Comparison of ENCODE assay signal across 9 mouse cellular contexts in the genomic region with DNA sequence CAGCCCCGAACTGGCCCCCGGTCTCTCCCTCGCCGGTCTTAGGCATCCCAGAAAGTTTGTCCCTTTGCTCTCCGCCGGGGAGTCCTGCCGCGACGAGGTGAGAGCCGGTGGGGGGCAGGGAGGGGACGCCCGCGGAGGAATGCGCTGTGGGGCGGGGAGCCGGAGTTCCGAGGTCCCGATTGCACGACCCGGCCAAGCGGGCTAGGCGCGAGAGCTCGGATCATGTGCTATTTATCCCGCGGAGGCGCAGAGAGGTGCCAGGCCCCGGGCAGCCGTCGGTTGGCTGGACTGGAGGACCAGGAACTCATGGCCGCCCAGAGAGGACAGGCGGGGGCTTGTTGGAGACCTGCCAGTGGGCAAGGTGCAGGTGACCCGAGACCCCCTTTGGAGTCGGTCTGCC. TPM values are rescaled to one million over a fixed set of nuclear protein-coding genes. Genes with fewer than 3 reads are reported as not detected.
A peak's percentile ranks its signal among the peaks of the same experiment; 100 is the strongest.
DNase-seq lines count a peak whose midpoint lies in the region; ATAC-seq and TF ChIP-seq lines count a peak whose summit lies in the region.
"Had no signal": no experiment of that assay in that cellular context is flagged by ENCODE, and none has a peak within 500 bp of the region (broad histone marks: within the 10 kb centered on the region; RNA-seq: fewer than 3 reads in every experiment).

No protein-coding gene starts in this region.

- no peak for TF ChIP-seq POLR2A in brain, embryonic 14.5 days (IDR thresholded peaks at IDR 0.05; ENCODE audit: borderline replicate concordance, extremely low read depth, insufficient read depth, insufficient read length, poor library complexity, severe bottlenecking)

- ATAC-seq in forebrain, embryonic 13.5 days: peak; percentile 19; the same call in 1 of the 2 replicates
- peak; percentile 67 for ATAC-seq in heart, postnatal 0 days (ENCODE audit: insufficient read depth, low read depth)
- peak; percentile 33 for ATAC-seq in lung, embryonic 15.5 days (ENCODE audit: borderline replicate concordance, extremely low read depth, low FRiP score, low TSS enrichment)

- peak; percentile 34 to 36 for DNase-seq in CD8-positive naive resting alpha-beta T cell, adult 2 months (ENCODE audit: low read depth in 2 of 2, low spot score in 2 of 2)
- DNase-seq in brain, embryonic 14.5 days (ENCODE audit: low read depth): peak; percentile 37
- peak; percentile 70 for DNase-seq in heart, postnatal 0 days (ENCODE audit: low spot score)
- DNase-seq in kidney, postnatal 36 days: peak; percentile 87 to 90
- DNase-seq in ovary, adult 18-20 months (ENCODE audit: low spot score): peak; percentile 61
- peak; percentile 49 for DNase-seq in thymus, postnatal 0 days (ENCODE audit: low spot score)

- no peak for TF ChIP-seq CTCF in brain, embryonic 14.5 days (IDR thresholded peaks at IDR 0.05; ENCODE audit: borderline replicate concordance, extremely low read depth, insufficient read depth, insufficient read length)
- no peak for TF ChIP-seq CTCF in heart, postnatal 0 days (IDR thresholded peaks at IDR 0.05; ENCODE audit: low read depth)

- TF ChIP-seq EP300 in heart, postnatal 0 days (IDR thresholded peaks at IDR 0.05; ENCODE audit: low read depth): no peak; the same call in 1 of the 2 replicates

- peak overlapping the region; percentile 93 for H3K4me3 ChIP-seq in forebrain, embryonic 13.5 days
- peak overlapping the region; percentile 92 for H3K4me3 ChIP-seq in heart, postnatal 0 days (ENCODE audit: low read depth, low read length)
- H3K4me3 ChIP-seq in lung, embryonic 15.5 days: peak overlapping the region; percentile 99

- no peaks in the 10 kb centered on the region for H3K27me3 ChIP-seq in forebrain, embryonic 13.5 days
- H3K27me3 ChIP-seq in heart, postnatal 0 days (ENCODE audit: control insufficient read depth, insufficient read depth, low read length): no peaks in the 10 kb centered on the region
- H3K27me3 ChIP-seq in lung, embryonic 15.5 days: no peaks in the 10 kb centered on the region

- whole genome bisulfite sequencing in forebrain, embryonic 13.5 days: 1% methylated on average over 34 of the region's 34 CpGs
- WGBS in heart, postnatal 0 days: under 1% methylated on average over 33 of the region's 34 CpGs
- under 1% methylated on average over 31 of the region's 34 CpGs for WGBS in lung, embryonic 15.5 days

- H3K27ac ChIP-seq in forebrain, embryonic 13.5 days: peak overlapping the region; percentile 69
- peak overlapping the region; percentile 97 for H3K27ac ChIP-seq in heart, postnatal 0 days (ENCODE audit: low read depth)
- peak overlapping the region; percentile 98 for H3K27ac ChIP-seq in lung, embryonic 15.5 days

- H3K9me3 ChIP-seq in forebrain, embryonic 13.5 days (replicated peaks): no peaks in the 10 kb centered on the region
- H3K9me3 ChIP-seq in heart, postnatal 0 days (replicated peaks; ENCODE audit: control insufficient read depth, low read length): no peaks in the 10 kb centered on the region
- no peaks in the 10 kb centered on the region for H3K9me3 ChIP-seq in lung, embryonic 15.5 days

- H3K36me3 ChIP-seq in forebrain, embryonic 13.5 days (ENCODE audit: poor library complexity, severe bottlenecking): peaks cover 25% of the 10 kb centered on the region
- H3K36me3 ChIP-seq in heart, postnatal 0 days (replicated peaks; ENCODE audit: control insufficient read depth, insufficient read depth, low read length): peaks cover 23% of the 10 kb centered on the region
- peaks cover 22% of the 10 kb centered on the region for H3K36me3 ChIP-seq in lung, embryonic 15.5 days

- H3K4me2 ChIP-seq in forebrain, embryonic 13.5 days: peak overlapping the region; percentile 91
- peak overlapping the region; percentile 87 for H3K4me2 ChIP-seq in heart, postnatal 0 days (ENCODE audit: low read depth, low read length)
- peak overlapping the region; percentile 89 for H3K4me2 ChIP-seq in lung, embryonic 15.5 days

- H3K9ac ChIP-seq in forebrain, embryonic 13.5 days: peak overlapping the region; percentile 90
- H3K9ac ChIP-seq in heart, postnatal 0 days (replicated peaks; ENCODE audit: low read depth, low read length): peak overlapping the region; percentile 92
- peak overlapping the region; percentile 94 for H3K9ac ChIP-seq in lung, embryonic 15.5 days

- peaks cover 22% of the 10 kb centered on the region for H3K4me1 ChIP-seq in forebrain, embryonic 13.5 days
- peaks cover 19% of the 10 kb centered on the region; the same call in 1 of the 2 replicates for H3K4me1 ChIP-seq in heart, postnatal 0 days (ENCODE audit: control insufficient read depth, insufficient read depth)
- H3K4me1 ChIP-seq in lung, embryonic 15.5 days: peaks cover 24% of the 10 kb centered on the region

RNA-seq across cellular contexts. Expression of gene Kif1c, which starts 0.3 kb away (rescaled TPM):
- polyA plus RNA-seq in brain, embryonic 14.5 days (2012; rRNA removed): 15.7 and 23.0 TPM in 2 replicates
- polyA plus RNA-seq in forebrain, embryonic 13.5 days (2015; fragmentation: Nextera tagmentation; extraction: Ambion mirVana): 1.3 and 1.5 TPM in 2 replicates
- 92.9 and 110 TPM in 2 replicates for total RNA-seq in heart, postnatal 0 days (2014; rRNA removed; ENCODE audit: low replicate concordance)
- 6.3 and 6.4 TPM in 2 replicates for polyA plus RNA-seq in heart, postnatal 0 days (2015; fragmentation: Nextera tagmentation; extraction: Ambion mirVana)
- 4.7 and 4.8 TPM in 2 replicates for polyA plus RNA-seq in lung, embryonic 15.5 days (2015; fragmentation: Nextera tagmentation; extraction: Ambion mirVana)
- polyA plus RNA-seq in thymus, postnatal 0 days (2015; fragmentation: Nextera tagmentation; extraction: Ambion mirVana): 1.2 and 1.4 TPM in 2 replicates

RNA-seq across cellular contexts. Expression of gene Inca1, which starts 0.7 kb away (rescaled TPM):
- 0.61 and 0.72 TPM in 2 replicates for polyA plus RNA-seq in brain, embryonic 14.5 days (2012; rRNA removed)
- 0.87 and 0.89 TPM in 2 replicates for polyA plus RNA-seq in forebrain, embryonic 13.5 days (2015; fragmentation: Nextera tagmentation; extraction: Ambion mirVana)
- 0.23 and 1.9 TPM in 2 replicates for total RNA-seq in heart, postnatal 0 days (2014; rRNA removed; ENCODE audit: low replicate concordance)
- 3.9 and 4.0 TPM in 2 replicates for polyA plus RNA-seq in heart, postnatal 0 days (2015; fragmentation: Nextera tagmentation; extraction: Ambion mirVana)
- 1.0 and 1.5 TPM in 2 replicates for polyA plus RNA-seq in lung, embryonic 15.5 days (2015; fragmentation: Nextera tagmentation; extraction: Ambion mirVana)
- polyA plus RNA-seq in thymus, postnatal 0 days (2015; fragmentation: Nextera tagmentation; extraction: Ambion mirVana): 0.75 and 0.94 TPM in 2 replicates
- total RNA-seq: common myeloid progenitor, adult 5-6 weeks had no signal

RNA-seq across cellular contexts. Expression of gene Camta2, which starts 12.7 kb away (rescaled TPM):
- 17.7 and 25.2 TPM in 2 replicates for polyA plus RNA-seq in brain, embryonic 14.5 days (2012; rRNA removed)
- polyA plus RNA-seq in forebrain, embryonic 13.5 days (2015; fragmentation: Nextera tagmentation; extraction: Ambion mirVana): 11.9 and 13.9 TPM in 2 replicates
- total RNA-seq in heart, postnatal 0 days (2014; rRNA removed; ENCODE audit: low replicate concordance): 8.7 and 9.5 TPM in 2 replicates
- 10.5 and 10.7 TPM in 2 replicates for polyA plus RNA-seq in heart, postnatal 0 days (2015; fragmentation: Nextera tagmentation; extraction: Ambion mirVana)
- 11.8 and 12.8 TPM in 2 replicates for polyA plus RNA-seq in lung, embryonic 15.5 days (2015; fragmentation: Nextera tagmentation; extraction: Ambion mirVana)
- polyA plus RNA-seq in thymus, postnatal 0 days (2015; fragmentation: Nextera tagmentation; extraction: Ambion mirVana): 6.2 and 6.9 TPM in 2 replicates

RNA-seq across cellular contexts. Expression of gene Spag7, which starts 31.4 kb away (rescaled TPM):
- 56.3 and 76.0 TPM in 2 replicates for polyA plus RNA-seq in brain, embryonic 14.5 days (2012; rRNA removed)
- polyA plus RNA-seq in forebrain, embryonic 13.5 days (2015; fragmentation: Nextera tagmentation; extraction: Ambion mirVana): 173 and 177 TPM in 2 replicates
- total RNA-seq in heart, postnatal 0 days (2014; rRNA removed; ENCODE audit: low replicate concordance): 42.0 and 53.9 TPM in 2 replicates
- polyA plus RNA-seq in heart, postnatal 0 days (2015; fragmentation: Nextera tagmentation; extraction: Ambion mirVana): 154 and 175 TPM in 2 replicates
- polyA plus RNA-seq in lung, embryonic 15.5 days (2015; fragmentation: Nextera tagmentation; extraction: Ambion mirVana): 170 TPM in 2 replicates
- 63.7 and 85.0 TPM in 2 replicates for polyA plus RNA-seq in thymus, postnatal 0 days (2015; fragmentation: Nextera tagmentation; extraction: Ambion mirVana)

RNA-seq across cellular contexts. Expression of gene Eno3, which starts 43.6 kb away (rescaled TPM):
- 23.0 and 24.1 TPM in 2 replicates for polyA plus RNA-seq in brain, embryonic 14.5 days (2012; rRNA removed)
- polyA plus RNA-seq in forebrain, embryonic 13.5 days (2015; fragmentation: Nextera tagmentation; extraction: Ambion mirVana): 7.1 and 7.4 TPM in 2 replicates
- total RNA-seq in heart, postnatal 0 days (2014; rRNA removed; ENCODE audit: low replicate concordance): 1,315 and 1,376 TPM in 2 replicates
- polyA plus RNA-seq in heart, postnatal 0 days (2015; fragmentation: Nextera tagmentation; extraction: Ambion mirVana): 1,204 and 1,224 TPM in 2 replicates
- polyA plus RNA-seq in lung, embryonic 15.5 days (2015; fragmentation: Nextera tagmentation; extraction: Ambion mirVana): 27.9 and 33.3 TPM in 2 replicates
- polyA plus RNA-seq in thymus, postnatal 0 days (2015; fragmentation: Nextera tagmentation; extraction: Ambion mirVana): 13.1 and 14.7 TPM in 2 replicates

Comparison
In these comparisons a context has a peak if more than half of its experiments do, and no peak if none do; other contexts are left out.
1. Peak in every context shown above with its lines: DNase-seq, ATAC-seq, H3K4me3 ChIP-seq and H3K27ac ChIP-seq.
2. DNase-seq: peak in every context shown above with its lines; median percentile 88 in kidney, postnatal 36 days; 70 in heart, postnatal 0 days; 61 in ovary, adult 18-20 months; 49 in thymus, postnatal 0 days; 37 in brain, embryonic 14.5 days; 35 in CD8-positive naive resting alpha-beta T cell, adult 2 months.